Mouse (Mus musculus) liver, adult 2 months (tissue): Measurements from ENCODE around the gene Cog2.

ENCODE experiments used
- CTCF ChIP-seq: fragments of 200-500 bp; IDR thresholded peaks from 2 replicates; pipeline ENCODE4 v1.5.1; 2011; ENCODE audit warnings: low read depth, low read length, control low read depth
- POLR2A ChIP-seq: fragments of 200-500 bp; IDR thresholded peaks from 2 replicates; pipeline ENCODE4 v1.6.1; 2011; ENCODE audit warnings: low read length, control low read depth; ENCODE audit not compliant: insufficient read depth; ENCODE audit errors: extremely low read depth

- no peak for TF ChIP-seq POLR2A
- no peak for TF ChIP-seq CTCF
Measured at GRCm38 (mm10) chr8:124530076-124530475, 9.5 kb downstream of the Cog2 start.
